Mouse (Mus musculus) embryonic facial prominence, embryonic 11.5 days (tissue): Measurements from ENCODE around the gene Sh3kbp1. TPM values are rescaled to one million over a fixed set of nuclear protein-coding genes. Genes with fewer than 3 reads are reported as not detected.
A peak's percentile ranks its signal among the peaks of the same experiment; 100 is the strongest.

Experiments
- ATAC-seq: fragments of 200-750 bp; cut with Nextera tagmentation; replicated peaks from 2 replicates; pipeline ENCODE4 v1.8.0; 2017; ENCODE audit warnings: low read depth; ENCODE audit not compliant: insufficient number of reproducible peaks, low FRiP score, low TSS enrichment
- DNase-seq: peaks from one replicate; pipeline ENCODE4 v3.0.0-alpha.2; 2015; ENCODE audit warnings: low spot score
- H3K27ac ChIP-seq: fragments of 300-500 bp; sonication (generic); replicated peaks from 2 replicates; pipeline ENCODE4 v1.5.1; 2014; ENCODE audit warnings: mild to moderate bottlenecking, low read depth, low read length, control low read depth
- H3K27me3 ChIP-seq: fragments of 300-500 bp; sonication (generic); 2 replicates; pipeline ENCODE4 v1.6.1; 2014; ENCODE audit warnings: mild to moderate bottlenecking, low read length, moderate library complexity, mixed read lengths; ENCODE audit not compliant: control insufficient read depth, insufficient read depth
- H3K36me3 ChIP-seq: fragments of 300-500 bp; sonication (generic); replicated peaks from 2 replicates; pipeline ENCODE4 v1.6.1; 2014; ENCODE audit warnings: low read depth, mild to moderate bottlenecking, low read length, moderate library complexity, mixed read lengths; ENCODE audit not compliant: control insufficient read depth, insufficient read depth
- H3K4me1 ChIP-seq: fragments of 300-500 bp; sonication (generic); 2 replicates; pipeline ENCODE4 v1.6.1; 2014; ENCODE audit warnings: low read length, mixed read lengths; ENCODE audit not compliant: control insufficient read depth, insufficient read depth
- H3K4me2 ChIP-seq: fragments of 300-500 bp; sonication (generic); 2 replicates; pipeline ENCODE4 v1.6.1; 2014; ENCODE audit warnings: low read depth, mild to moderate bottlenecking, control low read depth, low read length, moderate library complexity
- H3K4me3 ChIP-seq: fragments of 300-500 bp; sonication (generic); 2 replicates; pipeline ENCODE4 v1.5.1; 2014; ENCODE audit warnings: low read depth, low read length, control low read depth
- H3K9ac ChIP-seq: fragments of 300-500 bp; sonication (generic); replicated peaks from 2 replicates; pipeline ENCODE4 v1.6.1; 2014; ENCODE audit warnings: mild to moderate bottlenecking, control low read depth, low read length
- H3K9me3 ChIP-seq: fragments of 300-500 bp; sonication (generic); replicated peaks from 2 replicates; pipeline ENCODE4 v1.6.1; 2016; ENCODE audit warnings: mild to moderate bottlenecking, low read length, inconsistent platforms, mixed read lengths; ENCODE audit not compliant: control insufficient read depth
- WGBS: fragments of 180-500 bp; shearing (Covaris S2); extraction: QIAGEN DNeasy Blood & Tissue Kit; methylation state at CpG from one replicate; pipeline ENCODE4 v1.1.7; 2014; 5-methylcytosine and 5-hydroxymethylcytosine counted together
- polyA plus RNA-seq: library from polyadenylated mRNA; unstranded; fragments of >200 nt; fragmentation: Nextera tagmentation; extraction: Ambion mirVana; gene quantifications from 2 replicates; pipeline ENCODE4 v1.2.1, GENCODE M21; 2014

Gene Sh3kbp1
- polyA plus RNA-seq, 1 experiment from 2014 or later, result 36.0 TPM

GRCm38 (mm10) chrX:159943586-159943985, 316.5 kb downstream of the Sh3kbp1 start:
- 64% methylated on average over 1 of the region's 1 CpGs for WGBS

GRCm38 (mm10) chrX:159953546-159954429, 326.7 kb downstream of the Sh3kbp1 start:
- 74% methylated on average over 7 of the region's 7 CpGs for WGBS
- Histone ChIP-seq H3K36me3 (no peaks in the 10 kb centered on the region), H3K4me2 (no peak overlapping the region), H3K4me1 (no peaks in the 10 kb centered on the region), H3K27me3 (no peaks in the 10 kb centered on the region), H3K9ac (no peak overlapping the region), H3K9me3 (no peaks in the 10 kb centered on the region), H3K4me3 (no peak overlapping the region), H3K27ac (no peak overlapping the region)
- DNase-seq, result no peak
- no peak for ATAC-seq

More at GRCm38 (mm10) chrX:159943586-159943985, 316.5 kb downstream of the Sh3kbp1 start:
- DNase-seq (no peak), ATAC-seq (no peak)
- no peak overlapping the region for H3K9ac ChIP-seq
- no peaks in the 10 kb centered on the region for H3K27me3 ChIP-seq
- H3K27ac ChIP-seq, result no peak overlapping the region
- H3K36me3 ChIP-seq, result no peaks in the 10 kb centered on the region
- H3K9me3 ChIP-seq, result no peaks in the 10 kb centered on the region
- no peak overlapping the region for H3K4me2 ChIP-seq
- no peaks in the 10 kb centered on the region for H3K4me1 ChIP-seq
- H3K4me3 ChIP-seq, result no peak overlapping the region

- ATAC-seq, result no peak
- H3K9me3 ChIP-seq, result no peaks in the 10 kb centered on the region
- no peak overlapping the region for H3K27ac ChIP-seq
- no peaks in the 10 kb centered on the region for H3K27me3 ChIP-seq
- no peak overlapping the region for H3K4me3 ChIP-seq
- WGBS, result 73% methylated on average over 4 of the region's 4 CpGs
- no peaks in the 10 kb centered on the region for H3K36me3 ChIP-seq
- no peak for DNase-seq
- no peak overlapping the region for H3K4me2 ChIP-seq
- H3K4me1 ChIP-seq, result no peaks in the 10 kb centered on the region
- H3K9ac ChIP-seq, result no peak overlapping the region
Measured at GRCm38 (mm10) chrX:159954430-159954779, 327.3 kb downstream of the Sh3kbp1 start.

- H3K4me3 ChIP-seq, result no peak overlapping the region
- H3K4me1 ChIP-seq, result no peaks in the 10 kb centered on the region
- no peak overlapping the region for H3K27ac ChIP-seq
- no peak overlapping the region for H3K4me2 ChIP-seq
- no peak for ATAC-seq
- no peak for DNase-seq
- WGBS, result 80% methylated on average over 6 of the region's 6 CpGs
- H3K27me3 ChIP-seq, result no peaks in the 10 kb centered on the region
- no peak overlapping the region for H3K9ac ChIP-seq
- no peaks in the 10 kb centered on the region for H3K9me3 ChIP-seq
- no peaks in the 10 kb centered on the region for H3K36me3 ChIP-seq
Measured at GRCm38 (mm10) chrX:159955433-159955832, 328.4 kb downstream of the Sh3kbp1 start.

GRCm38 (mm10) chrX:159961385-159961784, 334.3 kb downstream of the Sh3kbp1 start:
- Histone ChIP-seq H3K9ac (no peak overlapping the region), H3K27ac (no peak overlapping the region), H3K4me1 (no peaks in the 10 kb centered on the region), H3K36me3 (no peaks in the 10 kb centered on the region), H3K27me3 (0 out of 2 replicates have a peak, but pooled peaks cover 2% of the 10 kb centered on the region), H3K9me3 (no peaks in the 10 kb centered on the region), H3K4me2 (no peak overlapping the region), H3K4me3 (no peak overlapping the region)
- WGBS, result 89% methylated on average over 2 of the region's 2 CpGs
- ATAC-seq (no peak), DNase-seq (no peak)

- no peak overlapping the region for H3K4me3 ChIP-seq
- H3K4me1 ChIP-seq, result no peaks in the 10 kb centered on the region
- H3K9ac ChIP-seq, result no peak overlapping the region
- 0 out of 2 replicates have a peak, but pooled peaks cover 2% of the 10 kb centered on the region for H3K27me3 ChIP-seq
- H3K4me2 ChIP-seq, result no peak overlapping the region
- DNase-seq (peak; percentile 82), ATAC-seq (no peak)
- H3K36me3 ChIP-seq, result no peaks in the 10 kb centered on the region
- 33% methylated on average over 4 of the region's 4 CpGs for WGBS
- H3K27ac ChIP-seq, result no peak overlapping the region
- no peaks in the 10 kb centered on the region for H3K9me3 ChIP-seq
Measured at GRCm38 (mm10) chrX:159963273-159963672, 336.2 kb downstream of the Sh3kbp1 start.

GRCm38 (mm10) chrX:159963925-159964324, 336.9 kb downstream of the Sh3kbp1 start:
- Histone ChIP-seq H3K9me3 (no peaks in the 10 kb centered on the region), H3K9ac (no peak overlapping the region), H3K36me3 (no peaks in the 10 kb centered on the region), H3K27ac (no peak overlapping the region), H3K27me3 (0 out of 2 replicates have a peak, but pooled peaks cover 2% of the 10 kb centered on the region), H3K4me2 (no peak overlapping the region), H3K4me1 (no peaks in the 10 kb centered on the region), H3K4me3 (no peak overlapping the region)
- 84% methylated on average over 9 of the region's 9 CpGs for WGBS
- DNase-seq, result no peak
- ATAC-seq, result no peak

GRCm38 (mm10) chrX:159969025-159969424, 342.0 kb downstream of the Sh3kbp1 start:
- Histone ChIP-seq H3K4me3 (no peak overlapping the region), H3K4me1 (no peaks in the 10 kb centered on the region), H3K36me3 (no peaks in the 10 kb centered on the region), H3K27me3 (0 out of 2 replicates have a peak, but pooled peaks cover under 1% of the 10 kb centered on the region), H3K4me2 (no peak overlapping the region), H3K27ac (no peak overlapping the region), H3K9ac (no peak overlapping the region), H3K9me3 (no peaks in the 10 kb centered on the region)
- DNase-seq (no peak), ATAC-seq (no peak)
- WGBS, result 83% methylated on average over 2 of the region's 2 CpGs
